Mouse (Mus musculus) small intestine, adult 2 months (tissue): ENCODE measurements around the gene Rpl26. TPM values are rescaled to one million over a fixed set of nuclear protein-coding genes. Genes with fewer than 3 reads are reported as not detected.
A peak's percentile ranks its signal among the peaks of the same experiment; 100 is the strongest.

Experiments
- H3K27ac ChIP-seq: fragments of 200-500 bp; 2 replicates; pipeline ENCODE4 v1.5.1; 2012; ENCODE audit warnings: low read depth, low read length, control low read depth, inconsistent platforms; ENCODE audit not compliant: insufficient read depth
- H3K27me3 ChIP-seq: fragments of 200-500 bp; 2 replicates; pipeline ENCODE4 v1.6.1; 2012; ENCODE audit warnings: mild to moderate bottlenecking, moderate library complexity, low read length, inconsistent platforms; ENCODE audit not compliant: control insufficient read depth, insufficient read depth
- H3K36me3 ChIP-seq: fragments of 200-500 bp; 2 replicates; pipeline ENCODE4 v1.6.1; 2012; ENCODE audit warnings: mild to moderate bottlenecking, low read length, control low read depth, inconsistent platforms; ENCODE audit not compliant: control insufficient read depth, insufficient read depth
- H3K4me1 ChIP-seq: fragments of 200-500 bp; 2 replicates; pipeline ENCODE4 v1.6.1; 2012; ENCODE audit warnings: low read length, inconsistent platforms, mixed read lengths; ENCODE audit not compliant: control insufficient read depth, insufficient read depth, insufficient read length
- H3K4me3 ChIP-seq: fragments of 200-500 bp; 2 replicates; pipeline ENCODE4 v1.5.1; 2012; ENCODE audit warnings: low read depth, mild to moderate bottlenecking, control low read depth, inconsistent platforms, low read length, moderate library complexity
- CTCF ChIP-seq: fragments of 200-500 bp; IDR thresholded peaks from 2 replicates; pipeline ENCODE4 v1.5.1; 2012; ENCODE audit warnings: low read depth, mild to moderate bottlenecking, control low read depth, inconsistent platforms, low read length, moderate library complexity, mixed read lengths; ENCODE audit not compliant: insufficient replicate concordance, insufficient read length; ENCODE audit errors: extremely low read depth
- POLR2A ChIP-seq: fragments of 200-500 bp; IDR thresholded peaks from 2 replicates; pipeline ENCODE4 v1.6.1; 2012; ENCODE audit warnings: low read depth, mild to moderate bottlenecking, control low read depth, inconsistent platforms, low read length, moderate library complexity
- WGBS: fragments of 180-500 bp; shearing (Covaris S2); methylation state at CpG from one replicate; pipeline ENCODE4 v1.1.7; 2018; 5-methylcytosine and 5-hydroxymethylcytosine counted together
- polyA plus RNA-seq: library from polyadenylated mRNA; depleted of rRNA; stranded (reverse); fragments of >200 nt; gene quantifications from 2 replicates; pipeline ENCODE4 v1.2.3, GENCODE M21; 2012

Rpl26 gene
- polyA plus RNA-seq, 1 experiment, result 614 TPM

GRCm38 (mm10) chr11:68942731-68943130 is 41.3 kb downstream of the Rpl26 start:
- TF ChIP-seq POLR2A, result no peak
- TF ChIP-seq CTCF, result no peak
- no peaks in the 10 kb centered on the region for H3K27me3 ChIP-seq
- H3K27ac ChIP-seq, result no peak overlapping the region
- no peaks in the 10 kb centered on the region for H3K36me3 ChIP-seq
- 90% methylated on average over 8 of the region's 8 CpGs for WGBS
- H3K4me3 ChIP-seq, result no peak overlapping the region
- H3K4me1 ChIP-seq, result no peaks in the 10 kb centered on the region

- WGBS, result 75% methylated on average over 2 of the region's 2 CpGs
- Histone ChIP-seq H3K4me3 (no peak overlapping the region), H3K4me1 (no peaks in the 10 kb centered on the region), H3K36me3 (no peaks in the 10 kb centered on the region), H3K27me3 (no peaks in the 10 kb centered on the region), H3K27ac (no peak overlapping the region)
- TF ChIP-seq POLR2A (no peak), CTCF (no peak)
Measured at GRCm38 (mm10) chr11:68945245-68945644, 43.9 kb downstream of the Rpl26 start.

DNA sequence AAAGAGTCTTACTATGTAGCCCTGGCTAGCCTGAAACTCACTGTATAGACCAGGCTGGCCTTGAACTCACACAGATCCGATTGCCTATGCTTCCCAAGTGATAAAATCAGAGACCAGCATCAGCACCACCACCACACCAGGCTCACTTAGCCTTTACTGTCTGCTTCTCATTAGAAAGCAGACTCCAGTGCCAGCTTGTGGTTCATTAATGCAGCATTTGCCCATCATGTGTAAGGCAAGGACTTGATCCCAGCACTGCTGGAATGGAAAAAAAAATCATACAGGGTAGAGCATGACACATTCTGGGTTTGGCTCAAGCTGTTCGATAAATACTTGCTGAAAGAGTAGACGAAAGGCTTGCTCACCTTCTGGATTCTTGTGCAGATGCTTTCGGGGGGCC is 44.6 kb downstream of the Rpl26 start:
- Histone ChIP-seq H3K27me3 (no peaks in the 10 kb centered on the region), H3K4me1 (no peaks in the 10 kb centered on the region), H3K4me3 (no peak overlapping the region), H3K27ac (no peak overlapping the region), H3K36me3 (no peaks in the 10 kb centered on the region)
- WGBS, result 86% methylated on average over 4 of the region's 4 CpGs
- TF ChIP-seq CTCF, result no peak
- no peak for TF ChIP-seq POLR2A

DNA sequence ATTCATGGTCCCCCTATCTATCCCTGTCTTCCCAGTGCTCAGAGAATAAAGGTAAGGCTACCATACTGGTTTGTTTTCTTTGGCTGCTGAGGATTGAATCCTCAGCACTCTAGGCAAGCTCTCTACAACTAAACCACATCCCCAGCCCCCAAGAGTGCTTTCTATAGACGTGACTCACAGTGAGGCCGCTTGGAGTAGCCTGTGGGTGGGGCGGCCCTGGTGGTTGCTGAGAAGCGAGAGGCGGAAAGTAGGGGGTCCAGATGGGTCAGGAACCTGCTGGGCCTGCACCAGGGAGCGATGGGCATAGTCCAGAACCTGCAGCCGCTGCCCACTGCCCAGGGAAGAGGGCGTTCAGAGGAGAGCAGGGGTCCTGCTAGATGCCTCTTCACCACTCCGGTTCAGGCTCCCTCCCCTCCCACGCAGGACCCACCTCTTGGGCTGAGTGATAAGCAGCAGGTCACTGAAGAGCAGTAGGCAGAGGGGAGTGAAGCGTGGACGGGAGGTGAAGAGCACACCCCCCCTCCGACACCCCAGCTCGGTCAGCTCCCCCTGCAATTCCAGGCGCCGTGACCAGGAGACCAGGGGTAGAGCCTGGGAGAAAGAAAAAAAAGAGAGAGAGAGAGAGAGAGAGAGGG is 45.5 kb downstream of the Rpl26 start:
- H3K27ac ChIP-seq, result no peak overlapping the region
- no peak overlapping the region for H3K4me3 ChIP-seq
- 32% methylated on average over 16 of the region's 16 CpGs for WGBS
- no peaks in the 10 kb centered on the region for H3K36me3 ChIP-seq
- no peaks in the 10 kb centered on the region for H3K27me3 ChIP-seq
- H3K4me1 ChIP-seq, result no peaks in the 10 kb centered on the region
- TF ChIP-seq CTCF (no peak), POLR2A (no peak)

DNA sequence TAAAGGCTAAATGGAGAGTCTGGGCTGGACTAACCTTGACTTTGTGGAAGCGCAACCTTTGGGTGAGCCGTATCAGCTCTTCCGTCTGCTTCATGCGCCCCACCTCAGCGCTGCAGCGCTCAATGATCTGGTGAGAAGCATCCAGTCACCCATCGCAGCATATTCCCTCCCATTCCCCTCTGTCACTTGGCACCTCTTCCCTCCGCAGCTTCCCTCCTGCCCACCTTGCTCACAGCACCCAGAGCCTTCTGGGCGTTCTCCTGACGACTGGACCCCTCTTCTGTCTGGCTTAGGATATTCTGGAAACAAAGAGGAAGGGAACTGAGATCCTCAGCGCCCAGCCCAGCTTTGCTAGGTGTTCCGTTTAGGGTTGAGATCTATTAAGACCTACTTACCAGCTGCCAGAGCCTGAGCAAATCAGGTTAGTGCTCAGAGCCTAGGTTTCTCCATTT is 46.2 kb downstream of the Rpl26 start:
- Histone ChIP-seq H3K27ac (no peak overlapping the region), H3K4me3 (no peak overlapping the region), H3K4me1 (no peaks in the 10 kb centered on the region), H3K36me3 (no peaks in the 10 kb centered on the region), H3K27me3 (no peaks in the 10 kb centered on the region)
- TF ChIP-seq POLR2A, result no peak
- TF ChIP-seq CTCF, result no peak
- WGBS, result 13% methylated on average over 12 of the region's 12 CpGs

DNA sequence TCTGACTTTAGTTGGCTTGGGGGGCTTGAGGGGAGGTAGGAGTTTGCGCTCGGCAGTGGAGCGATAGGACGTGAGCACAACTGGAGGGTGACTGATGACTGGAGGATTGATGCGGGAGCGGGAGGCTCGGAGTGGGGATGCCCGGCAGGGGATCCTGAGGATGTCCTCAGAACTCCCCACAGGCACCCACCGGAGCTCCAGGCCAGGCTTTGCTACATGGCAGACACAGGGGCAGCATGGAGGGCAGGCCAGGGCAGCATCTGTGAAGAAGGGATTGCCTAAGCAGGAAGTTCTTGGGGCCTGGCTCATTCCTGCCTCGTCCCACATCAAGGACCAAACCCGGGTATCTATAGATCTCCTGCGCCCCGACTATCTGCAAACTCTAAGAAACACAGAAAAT is 52.5 kb downstream of the Rpl26 start:
- peaks cover 12% of the 10 kb centered on the region; the same call in 1 of the 2 replicates for H3K27me3 ChIP-seq
- peak overlapping the region; percentile 47 for H3K4me3 ChIP-seq
- WGBS, result 21% methylated on average over 13 of the region's 13 CpGs
- no peaks in the 10 kb centered on the region for H3K36me3 ChIP-seq
- H3K27ac ChIP-seq, result no peak overlapping the region
- peaks cover 8% of the 10 kb centered on the region for H3K4me1 ChIP-seq
- TF ChIP-seq POLR2A, result no peak
- TF ChIP-seq CTCF, result no peak

DNA sequence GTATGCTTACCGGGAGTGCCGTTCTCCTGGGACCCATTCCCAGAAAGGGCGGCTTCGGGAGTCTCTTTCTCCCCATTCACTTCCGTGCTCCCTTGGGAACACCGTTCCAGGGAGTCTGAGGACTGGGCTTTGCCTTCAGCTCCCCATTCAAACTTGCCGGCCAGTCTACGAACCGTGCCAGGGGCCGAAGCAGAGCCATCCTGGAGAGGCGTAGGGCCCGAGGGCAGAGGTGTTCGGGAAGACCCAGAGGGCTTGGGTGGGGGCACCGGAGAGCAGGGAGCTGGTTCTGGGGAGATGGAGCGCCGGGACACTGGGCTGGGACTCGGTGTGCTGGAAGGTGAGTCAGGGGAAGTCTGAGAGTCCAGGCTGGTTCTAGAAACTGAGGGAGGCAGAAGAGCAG is 53.0 kb downstream of the Rpl26 start:
- H3K27me3 ChIP-seq, result peaks cover 12% of the 10 kb centered on the region; the same call in 1 of the 2 replicates
- H3K27ac ChIP-seq, result no peak overlapping the region
- H3K4me3 ChIP-seq, result peak overlapping the region; percentile 47
- peaks cover 8% of the 10 kb centered on the region for H3K4me1 ChIP-seq
- TF ChIP-seq POLR2A, result no peak
- H3K36me3 ChIP-seq, result no peaks in the 10 kb centered on the region
- WGBS, result 3% methylated on average over 17 of the region's 17 CpGs
